Mouse (Mus musculus) C2C12 (cell line): ENCODE measurements at regions not wholly inside any gene's neighbourhood (a gene's known extent, or its start where the extent isn't known, plus 50 kb on each side); places are given as distances from the start of the nearest gene placed in this dataset.
"Not testable (repeated sequence)": the region's sequence is repeated elsewhere in the genome, so short reads cannot be mapped to it uniquely, and the experiment has no call there.

Experiments
- H3K27me3 ChIP-seq: one replicate; pipeline ENCODE4 v1.6.1; 2011; ENCODE audit not compliant: control insufficient read depth, insufficient read depth, insufficient read length
- H3K36me3 ChIP-seq: one replicate; pipeline ENCODE4 v1.6.1; 2011; ENCODE audit not compliant: control insufficient read depth, insufficient read depth
- H3K4me3 ChIP-seq: one replicate; pipeline ENCODE4 v1.5.1; 2011; ENCODE audit warnings: mild to moderate bottlenecking, control low read depth; ENCODE audit not compliant: poor library complexity, insufficient read depth, severe bottlenecking
- H3K79me2 ChIP-seq: one replicate; pipeline ENCODE4 v1.6.1; 2011; ENCODE audit not compliant: control insufficient read depth, insufficient read depth
- H3K79me3 ChIP-seq: one replicate; pipeline ENCODE4 v1.6.1; 2011; ENCODE audit warnings: low read depth, control low read depth
- H3ac ChIP-seq: one replicate; pipeline ENCODE3; 2011; ENCODE audit warnings: low read depth; ENCODE audit not compliant: control insufficient read depth, insufficient read length
- CEBPB ChIP-seq: IDR thresholded peaks from one replicate; pipeline ENCODE4 v1.6.1; 2011; ENCODE audit warnings: low read depth, mild to moderate bottlenecking, control low read depth, moderate library complexity
- CTCF ChIP-seq: IDR thresholded peaks from one replicate; pipeline ENCODE4 v1.5.1; 2011; ENCODE audit not compliant: control insufficient read depth, insufficient read depth, insufficient read length
- FOSL1 ChIP-seq: IDR thresholded peaks from one replicate; pipeline ENCODE4 v1.8.0; 2011; ENCODE audit warnings: mild to moderate bottlenecking, low read length; ENCODE audit not compliant: poor library complexity, insufficient read depth, severe bottlenecking
- MAX ChIP-seq: IDR thresholded peaks from one replicate; pipeline ENCODE4 v1.6.1; 2011; ENCODE audit warnings: mild to moderate bottlenecking, control low read depth
- MYOD1 ChIP-seq: IDR thresholded peaks from one replicate; pipeline ENCODE4 v1.6.1; 2011; ENCODE audit warnings: low read depth; ENCODE audit not compliant: control insufficient read depth, insufficient read length
- MYOG ChIP-seq: IDR thresholded peaks from one replicate; pipeline ENCODE4 v1.6.1; 2011; ENCODE audit not compliant: control insufficient read depth, insufficient read length; ENCODE audit errors: extremely low read depth
- USF1 ChIP-seq: IDR thresholded peaks from one replicate; pipeline ENCODE4 v1.6.1; 2011; ENCODE audit warnings: low read depth, mild to moderate bottlenecking, control low read depth, moderate library complexity

GRCm38 (mm10) chr9:23700567-23700966 lies 397.2 kb upstream of the Npsr1 start:
- H3K36me3 ChIP-seq = no peaks in the 10 kb centered on the region
- no peaks in the 10 kb centered on the region for H3K79me2 ChIP-seq
- H3K79me3 ChIP-seq = no peaks in the 10 kb centered on the region
- H3K4me3 ChIP-seq = no peak overlapping the region
- TF ChIP-seq USF1 (no peak), MAX (no peak), CEBPB (no peak), MYOD1 (no peak), FOSL1 (no peak), MYOG (no peak), CTCF (no peak)
- no peak overlapping the region for H3ac ChIP-seq
- H3K27me3 ChIP-seq = no peaks in the 10 kb centered on the region

- H3ac ChIP-seq, H3K36me3 ChIP-seq, H3K27me3 ChIP-seq, H3K79me3 ChIP-seq, H3K4me3 ChIP-seq, H3K79me2 ChIP-seq: not testable (repeated sequence)
Observed at GRCm38 (mm10) chr9:23717584-23717983, 380.2 kb upstream of the Npsr1 start.

GRCm38 (mm10) chr9:23728816-23729215 lies 369.0 kb upstream of the Npsr1 start:
- no peaks in the 10 kb centered on the region for H3K79me3 ChIP-seq
- H3K79me2 ChIP-seq = no peaks in the 10 kb centered on the region
- no peaks in the 10 kb centered on the region for H3K36me3 ChIP-seq
- no peaks in the 10 kb centered on the region for H3K27me3 ChIP-seq
- H3ac ChIP-seq = no peak overlapping the region
- no peak for TF ChIP-seq CTCF
- no peak for TF ChIP-seq USF1
- TF ChIP-seq MAX = no peak
- TF ChIP-seq MYOG = no peak
- no peak for TF ChIP-seq MYOD1
- no peak for TF ChIP-seq FOSL1
- TF ChIP-seq CEBPB = no peak
- no peak overlapping the region for H3K4me3 ChIP-seq

GRCm38 (mm10) chr9:23752478-23752877 lies 345.3 kb upstream of the Npsr1 start:
- TF ChIP-seq MYOD1 = no peak
- TF ChIP-seq USF1 = no peak
- no peak for TF ChIP-seq FOSL1
- TF ChIP-seq CTCF = no peak
- TF ChIP-seq CEBPB = no peak
- TF ChIP-seq MYOG = no peak
- TF ChIP-seq MAX = no peak
- Histone ChIP-seq H3K27me3 (no peaks in the 10 kb centered on the region), H3K36me3 (no peaks in the 10 kb centered on the region), H3K79me3 (no peaks in the 10 kb centered on the region), H3ac (no peak overlapping the region), H3K4me3 (no peak overlapping the region), H3K79me2 (no peaks in the 10 kb centered on the region)

GRCm38 (mm10) chr9:23786660-23787059 lies 311.1 kb upstream of the Npsr1 start:
- Histone ChIP-seq H3K79me3 (no peaks in the 10 kb centered on the region), H3K36me3 (no peaks in the 10 kb centered on the region), H3K27me3 (no peaks in the 10 kb centered on the region), H3ac (no peak overlapping the region), H3K79me2 (no peaks in the 10 kb centered on the region), H3K4me3 (no peak overlapping the region)
- TF ChIP-seq MYOG (no peak), CEBPB (no peak), FOSL1 (no peak), USF1 (no peak), MAX (no peak)
